Mouse (Mus musculus): ENCODE results near the gene Dpp10. TPM values are rescaled to one million over a fixed set of nuclear protein-coding genes. Genes with fewer than 3 reads are reported as not detected.

Gene Dpp10
- polyA plus RNA-seq, 1 experiment = under 0.01 TPM

DNA sequence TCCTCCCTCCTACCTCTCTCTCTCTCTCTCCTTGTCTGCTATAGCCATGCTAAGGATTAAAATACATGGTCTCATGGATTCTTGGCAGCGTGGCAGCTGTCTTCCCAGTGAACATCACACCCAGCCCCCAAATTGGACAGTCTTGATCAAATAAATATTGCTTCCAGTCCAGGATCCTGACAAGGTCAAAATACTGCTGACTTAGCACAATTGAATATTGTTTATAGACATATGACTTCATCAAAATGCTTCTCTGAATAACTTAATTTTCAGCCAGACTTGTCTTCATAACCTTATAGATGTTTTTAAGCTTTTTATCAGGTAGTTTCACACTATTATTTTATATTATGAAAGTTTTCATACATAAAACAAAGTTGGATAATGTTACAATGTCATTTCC is 120.5 kb downstream of the Dpp10 start:
- Histone ChIP-seq H3K9me3 (no peaks in the 10 kb centered on the region), H3K36me3 (replicated peaks; ENCODE audit: low read length) (no peaks in the 10 kb centered on the region), H3K27me3 (replicated peaks) (no peaks in the 10 kb centered on the region), H3K4me3 (replicated peaks) (no peak overlapping the region), H3K4me1 (no peaks in the 10 kb centered on the region)
- no peak for TF ChIP-seq GATA1 (IDR thresholded peaks at IDR 0.05; ENCODE audit: borderline replicate concordance, low read length)

DNA sequence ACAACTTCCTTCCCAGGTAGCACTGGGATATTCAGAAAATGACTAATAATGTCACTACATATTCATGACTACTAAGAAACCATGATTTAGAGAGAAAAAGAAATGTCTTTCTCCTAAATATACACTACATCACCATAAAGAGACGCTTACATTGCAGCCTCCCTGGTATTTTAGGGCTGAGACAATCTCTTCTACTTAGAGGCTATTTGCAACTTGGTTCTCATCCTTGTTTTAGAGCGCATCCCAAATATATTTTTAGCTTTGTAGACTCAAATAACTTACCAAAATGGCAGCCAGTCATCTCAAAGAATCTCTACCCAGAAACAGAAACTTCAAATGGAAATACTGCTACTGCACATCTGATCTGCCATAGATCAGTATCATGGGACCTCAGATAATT is 121.5 kb downstream of the Dpp10 start:
- H3K36me3 ChIP-seq (replicated peaks; ENCODE audit: low read length) = no peaks in the 10 kb centered on the region
- TF ChIP-seq GATA1 (IDR thresholded peaks at IDR 0.05; ENCODE audit: borderline replicate concordance, low read length) (no peak), FLI1 (IDR thresholded peaks at IDR 0.05; ENCODE audit: low read length) (no peak)

DNA sequence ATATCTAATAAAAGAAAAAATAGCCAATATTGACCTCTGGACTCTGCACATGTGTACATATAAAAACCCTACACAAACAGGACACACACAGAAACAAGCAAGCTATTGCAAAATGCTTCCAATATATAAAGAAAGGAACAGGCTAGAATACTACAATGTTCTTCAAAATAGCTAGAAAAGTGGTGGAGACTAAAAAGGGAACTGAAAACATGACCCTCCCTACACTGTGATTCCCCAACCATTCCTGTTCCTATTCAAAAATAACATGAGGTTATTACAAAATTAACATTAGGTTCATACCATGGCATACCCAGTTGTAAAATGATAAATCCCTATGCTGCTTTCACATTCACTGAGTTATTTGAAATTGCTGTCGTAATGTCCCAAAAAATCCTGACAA is 125.8 kb downstream of the Dpp10 start:
- H3K36me3 ChIP-seq (replicated peaks; ENCODE audit: low read length) = no peaks in the 10 kb centered on the region
- no peak for TF ChIP-seq GATA1 (IDR thresholded peaks at IDR 0.05; ENCODE audit: borderline replicate concordance, low read length)
- TF ChIP-seq FLI1 (IDR thresholded peaks at IDR 0.05; ENCODE audit: low read length) = no peak
- no peaks in the 10 kb centered on the region for H3K4me1 ChIP-seq
- H3K27me3 ChIP-seq (replicated peaks) = no peaks in the 10 kb centered on the region
- no peaks in the 10 kb centered on the region for H3K9me3 ChIP-seq
- no peak overlapping the region for H3K4me3 ChIP-seq (replicated peaks)

More for the DNA sequence above, 121.5 kb downstream of the Dpp10 start:
- Histone ChIP-seq H3K9me3 (no peaks in the 10 kb centered on the region), H3K4me3 (replicated peaks) (no peak overlapping the region), H3K4me1 (no peaks in the 10 kb centered on the region), H3K27me3 (replicated peaks) (no peaks in the 10 kb centered on the region)

DNA sequence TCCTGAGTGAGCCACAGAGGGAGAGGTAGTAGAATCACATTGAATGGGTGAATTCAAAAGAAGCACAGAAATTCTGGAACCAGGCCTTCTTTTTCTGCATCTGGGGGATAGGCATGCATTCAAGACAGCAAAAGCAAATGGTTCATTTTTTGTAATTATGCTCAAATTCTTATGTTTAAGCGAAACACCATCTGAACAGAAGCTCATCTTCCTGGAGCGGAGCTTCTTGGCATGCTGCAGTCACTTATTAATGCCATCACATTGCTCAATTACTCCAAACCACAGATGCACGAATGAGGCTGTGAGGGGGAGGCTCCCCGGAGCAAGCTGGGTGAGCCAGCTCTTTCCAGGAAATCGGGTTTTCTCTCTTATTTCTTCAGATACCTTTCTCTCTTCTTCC is 142.7 kb downstream of the Dpp10 start:
- no peaks in the 10 kb centered on the region for H3K4me1 ChIP-seq
- no peak overlapping the region for H3K4me3 ChIP-seq (replicated peaks)
- no peaks in the 10 kb centered on the region for H3K9me3 ChIP-seq
- TF ChIP-seq FLI1 (IDR thresholded peaks at IDR 0.05; ENCODE audit: low read length) = no peak
- no peaks in the 10 kb centered on the region for H3K27me3 ChIP-seq (replicated peaks)
- no peaks in the 10 kb centered on the region for H3K36me3 ChIP-seq (replicated peaks; ENCODE audit: low read length)

DNA sequence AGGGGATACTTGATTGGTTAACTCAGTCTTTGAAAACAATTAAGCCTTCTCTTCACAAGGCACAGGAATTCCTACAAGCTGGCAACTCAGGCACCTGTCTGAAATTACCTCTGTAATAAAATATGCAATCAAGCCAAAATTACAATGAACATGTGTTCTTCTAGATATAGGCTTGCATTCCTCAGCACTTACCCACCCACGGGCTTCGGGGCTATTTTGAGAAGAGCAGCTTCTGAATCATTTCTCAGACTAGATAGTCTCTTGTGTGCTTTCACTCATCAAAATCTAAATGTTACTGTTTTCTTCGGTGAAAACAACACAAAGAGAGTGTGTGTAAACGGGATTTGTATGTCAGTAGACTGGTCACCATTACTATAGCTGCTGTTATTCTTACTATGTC is 144.1 kb downstream of the Dpp10 start:
- Histone ChIP-seq H3K4me3 (replicated peaks) (no peak overlapping the region), H3K4me1 (no peaks in the 10 kb centered on the region), H3K27me3 (replicated peaks) (no peaks in the 10 kb centered on the region), H3K9me3 (no peaks in the 10 kb centered on the region), H3K36me3 (replicated peaks; ENCODE audit: low read length) (no peaks in the 10 kb centered on the region)
- TF ChIP-seq GATA1 (IDR thresholded peaks at IDR 0.05; ENCODE audit: borderline replicate concordance, low read length) (no peak), FLI1 (IDR thresholded peaks at IDR 0.05; ENCODE audit: low read length) (no peak)

DNA sequence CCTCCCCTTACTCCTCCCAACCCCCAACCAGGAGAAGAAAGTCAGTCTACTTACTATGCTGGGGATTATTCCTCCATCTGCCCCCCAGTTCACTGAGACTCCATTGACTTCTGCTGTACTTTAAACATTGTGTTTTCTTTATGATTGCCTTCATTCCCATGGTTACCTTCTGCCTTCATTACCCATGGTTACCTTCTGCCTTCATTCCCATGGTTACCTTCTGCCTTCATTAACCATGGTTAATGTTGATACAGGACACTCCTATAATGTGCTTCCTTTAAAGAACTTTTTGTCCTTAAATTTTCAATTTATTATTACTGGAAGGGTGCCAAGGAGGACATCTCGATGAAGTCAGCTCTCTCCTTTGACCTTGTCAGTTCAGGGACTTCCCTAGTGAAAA is 158.1 kb downstream of the Dpp10 start:
- Histone ChIP-seq H3K9me3 (no peaks in the 10 kb centered on the region), H3K36me3 (replicated peaks; ENCODE audit: low read length) (no peaks in the 10 kb centered on the region), H3K4me1 (no peaks in the 10 kb centered on the region), H3K4me3 (replicated peaks) (no peak overlapping the region), H3K27me3 (replicated peaks) (no peaks in the 10 kb centered on the region)
- TF ChIP-seq FLI1 (IDR thresholded peaks at IDR 0.05; ENCODE audit: low read length) (no peak), GATA1 (IDR thresholded peaks at IDR 0.05; ENCODE audit: borderline replicate concordance, low read length) (no peak)

DNA sequence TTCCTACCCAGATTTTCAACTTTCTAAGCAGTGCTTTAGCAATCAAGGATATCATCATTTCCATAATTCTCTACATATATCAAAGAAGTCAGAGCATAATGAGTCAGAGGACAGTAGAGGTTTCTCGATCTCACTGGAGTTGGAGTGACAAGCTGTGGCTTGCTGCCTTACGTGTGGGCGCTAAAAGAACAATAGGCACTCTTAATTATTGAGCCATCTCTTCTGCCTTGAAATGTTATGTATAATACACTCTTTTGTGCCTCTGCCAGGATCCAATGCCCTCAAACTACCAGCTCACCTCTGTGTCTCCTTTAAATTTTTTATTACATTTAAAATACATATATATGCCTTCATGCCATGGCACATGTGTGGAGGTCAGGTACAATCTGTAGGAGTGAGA is 198.5 kb downstream of the Dpp10 start:
- Histone ChIP-seq H3K4me3 (replicated peaks) (no peak overlapping the region), H3K9me3 (no peaks in the 10 kb centered on the region), H3K27me3 (replicated peaks) (no peaks in the 10 kb centered on the region), H3K4me1 (no peaks in the 10 kb centered on the region), H3K36me3 (replicated peaks; ENCODE audit: low read length) (no peaks in the 10 kb centered on the region)
- TF ChIP-seq FLI1 (IDR thresholded peaks at IDR 0.05; ENCODE audit: low read length) (no peak), GATA1 (IDR thresholded peaks at IDR 0.05; ENCODE audit: borderline replicate concordance, low read length) (no peak)

DNA sequence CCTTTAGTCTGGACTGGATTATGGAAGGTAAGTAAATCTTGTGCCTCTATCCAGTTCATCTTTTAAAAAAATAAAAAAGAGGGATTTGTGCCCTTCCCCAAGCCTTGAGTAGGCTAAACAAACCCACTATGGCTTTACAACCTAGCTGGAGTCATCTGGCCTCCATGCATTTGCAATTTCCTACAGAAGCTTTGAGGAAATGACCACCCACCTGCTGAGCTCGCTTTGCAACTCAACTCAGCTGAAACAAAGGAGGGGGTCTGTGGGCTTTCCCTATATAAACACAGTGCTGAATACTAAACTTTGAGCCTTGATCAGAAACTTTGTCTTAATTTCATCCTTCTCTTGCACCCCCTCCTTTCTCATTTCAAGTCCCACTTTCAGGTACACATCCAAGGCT is 244.2 kb downstream of the Dpp10 start:
- Histone ChIP-seq H3K36me3 (replicated peaks; ENCODE audit: low read length) (no peaks in the 10 kb centered on the region), H3K4me1 (no peaks in the 10 kb centered on the region), H3K27me3 (replicated peaks) (no peaks in the 10 kb centered on the region), H3K4me3 (replicated peaks) (no peak overlapping the region), H3K9me3 (no peaks in the 10 kb centered on the region)
- no peak for TF ChIP-seq GATA1 (IDR thresholded peaks at IDR 0.05; ENCODE audit: borderline replicate concordance, low read length)
- no peak for TF ChIP-seq FLI1 (IDR thresholded peaks at IDR 0.05; ENCODE audit: low read length)

DNA sequence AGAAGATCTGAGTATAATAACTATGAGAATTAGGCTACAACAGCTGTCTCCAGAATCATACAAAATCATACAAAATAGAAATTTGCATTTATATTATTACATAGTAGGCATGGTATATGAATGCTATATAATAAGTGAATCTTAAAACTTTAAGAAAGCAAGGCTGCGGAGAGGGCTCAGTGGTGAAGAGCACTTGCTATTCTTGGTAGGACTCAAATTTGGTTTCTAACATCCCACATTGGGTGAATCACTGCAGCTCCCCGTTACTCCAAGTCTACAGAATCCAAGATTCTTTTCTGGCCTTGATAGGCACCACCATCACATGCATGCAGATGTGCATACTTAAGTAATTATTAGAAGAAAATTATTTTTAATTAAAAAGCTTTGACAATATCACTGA is 279.8 kb downstream of the Dpp10 start:
- no peaks in the 10 kb centered on the region for H3K9me3 ChIP-seq
- H3K4me3 ChIP-seq (replicated peaks) = no peak overlapping the region
- no peaks in the 10 kb centered on the region for H3K27me3 ChIP-seq (replicated peaks)
- no peaks in the 10 kb centered on the region for H3K4me1 ChIP-seq
- TF ChIP-seq FLI1 (IDR thresholded peaks at IDR 0.05; ENCODE audit: low read length) (no peak), GATA1 (IDR thresholded peaks at IDR 0.05; ENCODE audit: borderline replicate concordance, low read length) (no peak)
- H3K36me3 ChIP-seq (replicated peaks; ENCODE audit: low read length) = no peaks in the 10 kb centered on the region

DNA sequence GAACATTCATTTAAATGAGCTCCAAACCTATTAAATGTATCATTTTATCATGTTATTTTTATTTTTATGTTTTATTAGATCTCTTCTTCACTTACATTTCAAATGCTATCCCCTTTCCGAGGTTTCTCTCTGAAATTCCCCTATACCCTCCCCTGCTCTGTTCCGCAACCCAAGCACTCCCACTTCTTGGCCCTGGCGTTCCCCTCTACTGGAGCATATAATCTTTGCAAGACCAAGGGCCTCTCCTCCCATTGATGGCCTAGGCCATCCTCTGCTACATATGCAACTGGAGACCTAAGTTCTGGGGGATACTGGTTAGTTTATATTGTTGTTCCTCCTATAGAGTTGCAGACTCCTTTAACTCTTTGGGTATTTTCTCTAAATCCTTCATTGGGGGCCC is 283.1 kb downstream of the Dpp10 start:
- no peaks in the 10 kb centered on the region for H3K27me3 ChIP-seq (replicated peaks)
- no peak overlapping the region for H3K4me3 ChIP-seq (replicated peaks)
- no peaks in the 10 kb centered on the region for H3K36me3 ChIP-seq (replicated peaks; ENCODE audit: low read length)
- no peaks in the 10 kb centered on the region for H3K4me1 ChIP-seq
- H3K9me3 ChIP-seq = no peaks in the 10 kb centered on the region
- TF ChIP-seq GATA1 (IDR thresholded peaks at IDR 0.05; ENCODE audit: borderline replicate concordance, low read length) = no peak

DNA sequence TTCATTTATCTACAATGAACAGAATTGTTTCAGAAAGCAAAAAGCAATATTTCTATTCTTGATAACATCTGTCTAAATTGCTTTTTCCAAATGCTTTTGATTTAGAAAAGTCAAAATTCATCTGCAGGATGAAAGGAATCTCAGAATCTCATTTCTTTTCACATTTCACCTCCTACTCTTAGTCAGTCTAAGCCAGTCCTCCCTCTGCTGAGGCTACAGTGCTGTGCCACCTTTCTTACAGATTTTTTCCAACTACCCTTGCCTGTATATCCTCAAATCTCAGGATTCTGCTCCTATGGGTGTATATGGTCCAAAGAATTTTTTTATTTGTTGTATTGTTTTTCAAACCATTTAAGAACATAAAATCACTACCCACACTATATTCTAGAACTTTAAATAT is 289.3 kb downstream of the Dpp10 start:
- H3K9me3 ChIP-seq = no peaks in the 10 kb centered on the region
- TF ChIP-seq FLI1 (IDR thresholded peaks at IDR 0.05; ENCODE audit: low read length) (no peak), GATA1 (IDR thresholded peaks at IDR 0.05; ENCODE audit: borderline replicate concordance, low read length) (no peak)
- H3K36me3 ChIP-seq (replicated peaks; ENCODE audit: low read length) = no peaks in the 10 kb centered on the region
- H3K27me3 ChIP-seq (replicated peaks) = no peaks in the 10 kb centered on the region
- H3K4me3 ChIP-seq (replicated peaks) = no peak overlapping the region
- H3K4me1 ChIP-seq = no peaks in the 10 kb centered on the region
